Mouse (Mus musculus) ES-E14 (cell line): ENCODE measurements around the gene Gm9767. TPM values are rescaled to one million over a fixed set of nuclear protein-coding genes. Genes with fewer than 3 reads are reported as not detected.

ENCODE experiments used
- DNase-seq: peaks from one replicate; pipeline ENCODE4 v3.0.0-alpha.2; 2013; ENCODE audit warnings: low read depth, low spot score
- H3K27ac ChIP-seq: 2 replicates; pipeline ENCODE4 v1.5.1; 2012; ENCODE audit warnings: low read depth, mild to moderate bottlenecking, low read length, moderate library complexity, mixed read lengths; ENCODE audit not compliant: poor library complexity, insufficient read depth, severe bottlenecking
- H3K36me3 ChIP-seq: 2 replicates; pipeline ENCODE4 v1.6.1; 2012; ENCODE audit warnings: mild to moderate bottlenecking, low read length, moderate library complexity, mixed read lengths; ENCODE audit not compliant: control insufficient read depth, poor library complexity, insufficient read depth, severe bottlenecking
- H3K4me1 ChIP-seq, 2 experiments: fragments of 150-350 bp in 1 of 2; sonication (generic) in 1 of 2; 2 replicates each; pipeline ENCODE4 v1.6.1; 2012; ENCODE audit warnings: low read length in 2 of 2, mild to moderate bottlenecking in 1 of 2, mixed read lengths in 1 of 2; ENCODE audit not compliant: control insufficient read depth in 2 of 2, insufficient read depth in 2 of 2, poor library complexity in 1 of 2
- H3K4me3 ChIP-seq, 2 experiments: fragments of 150-350 bp in 1 of 2; sonication (generic) in 1 of 2; 2 replicates each; pipeline ENCODE4 v1.5.1; 2012; ENCODE audit warnings: low read length in 2 of 2, low read depth in 1 of 2, mild to moderate bottlenecking in 1 of 2, mixed read lengths in 1 of 2; ENCODE audit not compliant: insufficient read depth in 1 of 2, poor library complexity in 1 of 2, severe bottlenecking in 1 of 2
- H3K9ac ChIP-seq: 2 replicates; pipeline ENCODE4 v1.6.1; 2012; ENCODE audit warnings: low read depth, mild to moderate bottlenecking, low read length, mixed read lengths; ENCODE audit not compliant: poor library complexity, insufficient read depth, severe bottlenecking
- H3K9me3 ChIP-seq: fragments of 150-350 bp; sonication (generic); 2 replicates; pipeline ENCODE4 v1.6.1; 2012; ENCODE audit warnings: low read depth, mild to moderate bottlenecking, low read length; ENCODE audit not compliant: control insufficient read depth, insufficient read depth
- CHD2 ChIP-seq: IDR thresholded peaks from 2 replicates; pipeline ENCODE4 v1.6.1; 2014; ENCODE audit warnings: mild to moderate bottlenecking, low read depth, low read length, inconsistent platforms
- HCFC1 ChIP-seq: IDR thresholded peaks from 2 replicates; pipeline ENCODE4 v1.6.1; 2012; ENCODE audit warnings: low read length, inconsistent platforms, borderline replicate concordance; ENCODE audit not compliant: insufficient read depth
- MAFK ChIP-seq: IDR thresholded peaks from 2 replicates; pipeline ENCODE4 v1.6.1; 2014; ENCODE audit warnings: mild to moderate bottlenecking, low read depth, low read length, inconsistent platforms; ENCODE audit not compliant: insufficient read depth
- ZC3H11A ChIP-seq: IDR thresholded peaks from 2 replicates; pipeline ENCODE4 v1.6.1; 2012; ENCODE audit warnings: low read depth, mild to moderate bottlenecking, inconsistent platforms, low read length, borderline replicate concordance
- ZNF384 ChIP-seq: IDR thresholded peaks from 2 replicates; pipeline ENCODE4 v1.6.1; 2012; ENCODE audit warnings: low read depth, low read length, inconsistent platforms
- in situ Hi-C, 2 experiments: fragments of 600-800 bp; cut with MboI; formaldehyde crosslinking; loops; one replicate each; pipeline ENCODE4 v1.15.1; 2025; ENCODE audit warnings: low sequenced_read_pairs in 2 of 2, inconsistent platforms in 1 of 2; ENCODE audit not compliant: unreplicated experiment in 2 of 2
- total RNA-seq: library from RNA; depleted of rRNA; stranded (reverse); fragments of 300-350 nt; gene quantifications from 2 replicates; pipeline ENCODE4 v1.2.3, GENCODE M21; 2012; rRNA removed

Gm9767 gene
- total RNA-seq, 1 experiment, result 0.40 TPM

DNA sequence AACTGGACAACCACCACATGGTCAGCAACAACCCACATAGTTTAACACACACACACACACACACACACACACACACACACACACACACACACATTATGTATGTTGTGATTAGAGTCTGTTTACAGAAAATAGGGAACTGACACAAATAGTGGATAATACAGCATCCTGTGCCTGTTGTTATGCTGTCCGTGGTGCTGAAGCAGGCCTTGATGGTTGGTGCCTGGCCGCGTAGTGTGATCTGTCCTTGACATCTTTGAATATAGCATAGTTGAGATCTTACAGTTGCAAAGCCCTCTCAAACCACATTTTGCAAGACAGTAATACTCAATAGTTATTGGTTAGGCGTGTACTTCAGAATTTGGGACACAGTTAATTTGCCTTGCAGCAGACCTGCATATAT is 4.0 kb downstream of the Gm9767 start:
- in situ Hi-C loops, result loop anchor here in 1 of 2 experiments (25.0 kb wide), 1 partner anchor 395 kb away; no protein-coding TSS in a partner anchor
- TF ChIP-seq ZNF384 (no peak), ZC3H11A (no peak), HCFC1 (no peak), MAFK (no peak), CHD2 (no peak)
- H3K36me3 ChIP-seq, result no peaks in the 10 kb centered on the region
- no peak for DNase-seq
- H3K9me3 ChIP-seq, result no peaks in the 10 kb centered on the region
- no peak overlapping the region for H3K9ac ChIP-seq
- no peak overlapping the region for H3K4me3 ChIP-seq
- H3K27ac ChIP-seq, result no peak overlapping the region
- H3K4me1 ChIP-seq, result no peaks in the 10 kb centered on the region

DNA sequence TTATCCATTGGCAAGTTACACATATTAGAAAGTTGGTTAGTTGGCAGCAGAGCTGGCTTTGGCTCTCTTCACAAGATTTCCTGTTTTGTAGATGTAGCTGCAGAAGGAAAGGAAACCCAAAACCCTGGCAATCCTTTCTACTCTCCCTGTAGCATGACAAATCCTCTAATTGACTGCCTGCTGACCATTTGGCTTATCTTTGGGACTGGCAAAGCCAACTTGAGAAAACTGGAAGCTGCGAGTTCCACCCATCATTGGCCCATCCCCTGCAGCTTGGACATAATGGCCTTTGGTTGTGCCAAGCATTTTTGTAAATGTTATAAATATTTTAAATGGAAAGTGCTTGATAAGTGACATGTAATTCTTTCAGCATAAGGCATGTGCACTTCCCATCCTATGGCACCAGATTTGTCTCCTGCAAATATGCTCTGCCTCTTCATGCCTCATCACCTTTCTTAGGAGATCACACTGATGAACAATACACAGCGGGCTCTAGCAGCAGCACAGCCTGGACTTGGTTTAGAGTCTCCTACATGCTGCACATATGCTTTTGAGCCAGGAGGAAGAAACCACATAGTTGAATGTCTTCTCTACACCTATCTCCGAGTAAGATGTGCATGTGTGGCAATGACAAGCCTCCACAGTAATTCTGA is 25.4 kb downstream of the Gm9767 start:
- Histone ChIP-seq H3K4me1 (no peaks in the 10 kb centered on the region), H3K36me3 (no peaks in the 10 kb centered on the region), H3K4me3 (no peak overlapping the region), H3K27ac (no peak overlapping the region), H3K9me3 (no peaks in the 10 kb centered on the region), H3K9ac (no peak overlapping the region)
- in situ Hi-C loops, result no loop called here
- TF ChIP-seq CHD2, result no peak
- TF ChIP-seq HCFC1, result no peak
- TF ChIP-seq ZC3H11A, result no peak
- TF ChIP-seq ZNF384, result no peak
- TF ChIP-seq MAFK, result no peak
- DNase-seq, result no peak

GRCm38 (mm10) chr10:26114409-26114808 is 36.4 kb downstream of the Gm9767 start:
- Histone ChIP-seq H3K4me3 (no peak overlapping the region), H3K4me1 (no peaks in the 10 kb centered on the region), H3K9me3 (no peaks in the 10 kb centered on the region), H3K27ac (no peak overlapping the region), H3K9ac (no peak overlapping the region), H3K36me3 (no peaks in the 10 kb centered on the region)
- no peak for TF ChIP-seq MAFK
- no peak for TF ChIP-seq CHD2
- in situ Hi-C loops, result no loop called here
- no peak for DNase-seq

DNA sequence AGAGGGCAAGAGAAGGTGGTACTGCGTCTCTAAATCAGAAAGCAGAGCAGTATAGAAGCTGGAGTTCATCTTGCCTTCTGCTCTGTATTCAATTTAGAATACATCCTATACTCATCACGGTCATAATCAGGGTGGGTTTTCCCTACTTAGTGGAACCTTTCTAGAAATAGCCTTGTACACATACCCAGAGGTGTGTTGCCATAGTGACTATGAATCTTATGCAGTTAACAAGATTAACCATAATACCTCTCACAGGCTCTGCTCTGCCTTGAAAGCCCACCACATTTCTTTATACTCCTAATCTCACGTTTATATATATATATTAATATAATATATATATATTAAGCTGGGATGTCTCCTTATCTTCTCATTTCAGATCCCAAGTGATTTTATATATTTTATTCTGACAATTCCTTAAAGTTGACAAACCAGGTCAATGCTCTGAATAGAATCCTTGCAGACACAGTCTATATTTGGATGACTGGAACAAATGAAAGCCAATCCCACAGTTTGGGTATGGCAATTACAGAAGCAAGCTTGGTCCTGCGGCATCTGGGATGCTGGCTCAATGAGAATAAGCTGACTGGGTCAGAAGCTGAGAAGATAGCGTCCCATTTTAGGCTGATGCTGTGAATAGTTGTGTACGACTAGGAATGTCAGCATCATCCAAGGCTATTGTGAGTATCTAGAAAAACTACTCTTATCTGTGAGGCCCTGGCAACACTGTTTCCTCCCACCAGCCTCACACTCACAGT is 41.2 kb downstream of the Gm9767 start:
- no peaks in the 10 kb centered on the region for H3K9me3 ChIP-seq
- no peaks in the 10 kb centered on the region for H3K4me1 ChIP-seq
- no peak for TF ChIP-seq MAFK
- H3K4me3 ChIP-seq, result no peak overlapping the region
- H3K36me3 ChIP-seq, result no peaks in the 10 kb centered on the region
- no peak for DNase-seq
- in situ Hi-C loops, result no loop called here
- no peak overlapping the region for H3K9ac ChIP-seq
- no peak overlapping the region for H3K27ac ChIP-seq

DNA sequence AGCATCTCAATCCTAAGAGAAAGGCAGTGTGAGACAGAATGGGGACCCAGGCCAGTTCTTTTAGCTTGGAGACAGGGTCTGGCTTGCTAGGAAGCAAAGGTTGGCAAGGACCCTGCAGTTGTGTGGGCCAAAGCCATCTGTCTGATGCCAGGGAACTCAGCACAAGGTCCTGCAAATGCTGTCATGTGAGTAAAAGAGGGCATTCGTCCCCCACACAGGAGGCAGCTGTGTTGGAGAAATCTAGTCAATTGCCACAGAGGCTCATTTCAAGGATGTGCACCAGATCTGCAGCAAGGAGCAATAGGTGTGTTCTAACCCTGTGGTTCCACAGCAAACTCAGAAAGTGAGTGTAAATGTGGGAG is 41.7 kb downstream of the Gm9767 start:
- Histone ChIP-seq H3K36me3 (no peaks in the 10 kb centered on the region), H3K27ac (no peak overlapping the region), H3K9me3 (no peaks in the 10 kb centered on the region), H3K4me1 (no peaks in the 10 kb centered on the region), H3K4me3 (no peak overlapping the region), H3K9ac (no peak overlapping the region)
- no peak for DNase-seq
- no peak for TF ChIP-seq CHD2
- no peak for TF ChIP-seq ZNF384
- no peak for TF ChIP-seq MAFK
- no peak for TF ChIP-seq HCFC1
- no peak for TF ChIP-seq ZC3H11A
- in situ Hi-C loops, result no loop called here

Other genes starting within 250 kb of the Gm9767 start
- 0.32 and 1.9 TPM in 2 replicates for gene Tmem200a, start 797 bp downstream of the Gm9767 start, total RNA-seq
- not detected in 2 replicates for gene Samd3, start 151.5 kb downstream of the Gm9767 start, total RNA-seq